Comparison of ENCODE assay signal across 28 mouse cellular contexts in genomic region chr11:86629941-86630340, GRCm38 (mm10). TPM values are rescaled to one million over a fixed set of nuclear protein-coding genes. Genes with fewer than 3 reads are reported as not detected.
DNase-seq lines count a peak whose midpoint lies in the region; ATAC-seq and TF ChIP-seq lines count a peak whose summit lies in the region.
"Had no signal": no experiment of that assay in that cellular context is flagged by ENCODE, and none has a peak within 500 bp of the region (broad histone marks: within the 10 kb centered on the region; RNA-seq: fewer than 3 reads in every experiment).

No protein-coding gene starts in this region.

- H3K27ac ChIP-seq in liver, embryonic 13.5 days: peak overlapping the region; percentile 18; the same call in 1 of the 2 replicates
- H3K27ac ChIP-seq in embryonic fibroblast, embryonic 13.5 days (ENCODE audit: insufficient read depth, low read length): peak overlapping the region; percentile 90
- no peak overlapping the region for H3K27ac ChIP-seq in left cerebral cortex, adult 2 months
- H3K27ac ChIP-seq: embryonic facial prominence, embryonic 13.5 days; gastrocnemius, adult 2 months; hindbrain, embryonic 12.5 days; liver, embryonic 14.5 days; lung, embryonic 15.5 days; midbrain, embryonic 12.5 days; neural tube, embryonic 13.5 days had no signal

- H3K27me3 ChIP-seq in liver, embryonic 13.5 days: no peaks in the 10 kb centered on the region
- H3K27me3 ChIP-seq: embryonic facial prominence, embryonic 13.5 days; hindbrain, embryonic 12.5 days; lung, embryonic 15.5 days; megakaryocyte, embryonic 14.5 days; midbrain, embryonic 12.5 days; neural tube, embryonic 13.5 days had no signal

- TF ChIP-seq CTCF in embryonic fibroblast, embryonic 13.5 days (IDR thresholded peaks at IDR 0.05; ENCODE audit: borderline replicate concordance, insufficient read depth, low read length): no peak
- no peak for TF ChIP-seq CTCF in left cerebral cortex, adult 2 months (IDR thresholded peaks at IDR 0.05)

- DNase-seq in liver, embryonic 13.5 days: no peak
- DNase-seq in liver: no peak
- peak; percentile 76 for DNase-seq in adrenal gland, adult 8-10 months
- DNase-seq in adrenal gland, postnatal 14 days: peak; percentile 69
- DNase-seq in yolk sac, embryonic 10.5 days (ENCODE audit: low spot score): no peak
- DNase-seq in left cerebral cortex, adult 2 months (ENCODE audit: extremely low spot score in 1 of 2, low spot score in 2 of 2): no peak
- DNase-seq: B cell, adult 2 months; cerebellum, adult 18-20 months; cerebellum, postnatal 10 days; gastrocnemius, adult 2 months; gastrocnemius, postnatal 36 days; kidney, adult 8-10 months; kidney, postnatal 10 days; layer of hippocampus, postnatal 36 days; lung, postnatal 36 days; right cerebral cortex, postnatal 4 days had no signal

- no peak overlapping the region for H3K9ac ChIP-seq in liver, embryonic 13.5 days
- H3K9ac ChIP-seq: embryonic facial prominence, embryonic 13.5 days; hindbrain, embryonic 12.5 days; liver, embryonic 14.5 days; lung, embryonic 15.5 days; midbrain, embryonic 12.5 days; neural tube, embryonic 13.5 days had no signal

- H3K4me1 ChIP-seq in liver, embryonic 13.5 days (replicated peaks): peaks cover 40% of the 10 kb centered on the region
- H3K4me1 ChIP-seq in embryonic fibroblast, embryonic 13.5 days (ENCODE audit: control insufficient read depth, insufficient read depth, low read length): peaks cover 3% of the 10 kb centered on the region
- H3K4me1 ChIP-seq: hindbrain, embryonic 12.5 days; lung, embryonic 15.5 days; midbrain, embryonic 12.5 days; neural tube, embryonic 13.5 days had no signal

- WGBS in liver, embryonic 13.5 days (ENCODE audit: insufficient replicate concordance): 84% methylated on average over 7 of the region's 7 CpGs

- no peak for ATAC-seq in liver, embryonic 13.5 days (ENCODE audit: low read depth)
- ATAC-seq: activated CD4-positive, CD25-positive, alpha-beta regulatory T cell, adult 4 months; forebrain, embryonic 16.5 days; intestine, embryonic 16.5 days had no signal

- H3K9me3 ChIP-seq in liver, embryonic 13.5 days (replicated peaks): no peaks in the 10 kb centered on the region
- H3K9me3 ChIP-seq: embryonic facial prominence, embryonic 13.5 days; hindbrain, embryonic 12.5 days; lung, embryonic 15.5 days; megakaryocyte, embryonic 14.5 days; midbrain, embryonic 12.5 days; neural tube, embryonic 13.5 days had no signal

- no peak for TF ChIP-seq POLR2A in embryonic fibroblast, embryonic 13.5 days (IDR thresholded peaks at IDR 0.05; ENCODE audit: low read depth, low read length)

- H3K4me2 ChIP-seq in liver, embryonic 13.5 days: no peak overlapping the region
- H3K4me2 ChIP-seq: embryonic facial prominence, embryonic 13.5 days; hindbrain, embryonic 12.5 days; lung, embryonic 15.5 days; midbrain, embryonic 12.5 days; neural tube, embryonic 13.5 days had no signal

- intact Hi-C loops in left cerebral cortex, adult 2 months (cut with DNase I): no loop called here

- no peak overlapping the region for H3K4me3 ChIP-seq in liver, embryonic 13.5 days (replicated peaks)
- H3K4me3 ChIP-seq in embryonic fibroblast, embryonic 13.5 days (ENCODE audit: insufficient read depth, low read length): no peak overlapping the region
- H3K4me3 ChIP-seq in left cerebral cortex, adult 2 months: no peak overlapping the region
- H3K4me3 ChIP-seq: embryonic facial prominence, embryonic 13.5 days; erythroblast, embryonic 14.5 days; gastrocnemius, adult 2 months; hindbrain, embryonic 12.5 days; lung, embryonic 15.5 days; megakaryocyte, embryonic 14.5 days; midbrain, embryonic 12.5 days; neural tube, embryonic 13.5 days had no signal

- H3K36me3 ChIP-seq in liver, embryonic 13.5 days: peaks cover 45% of the 10 kb centered on the region

RNA-seq across cellular contexts. Expression of gene Vmp1, which starts 53.7 kb away (rescaled TPM):
- 89.2 and 103 TPM in 2 replicates for polyA plus RNA-seq in liver, embryonic 13.5 days (2015; fragmentation: Nextera tagmentation; extraction: Ambion mirVana)
- 100 to 1,000 TPM in 3 of 4 experiments, 10 to 100 TPM in 1; 99.8 to 209 (median 138) TPM for total RNA-seq in adrenal gland, adult 8-10 months (2022)
- 118 and 119 TPM in 2 replicates for total RNA-seq in adrenal gland, postnatal 14 days (2021)
- 525 and 577 TPM in 2 replicates for polyA plus RNA-seq in embryonic fibroblast, embryonic 13.5 days (2011; ENCODE audit: insufficient read length, low read depth, missing spikeins)
- total RNA-seq in left cerebral cortex, adult 2 months (2021): 100 to 1,000 TPM; 144 to 167 TPM

RNA-seq across cellular contexts. Expression of gene Ptrh2, which starts 53.8 kb away (rescaled TPM):
- polyA plus RNA-seq in liver, embryonic 13.5 days (2015; fragmentation: Nextera tagmentation; extraction: Ambion mirVana): 23.0 and 23.3 TPM in 2 replicates
- 10 to 100 TPM; 15.7 to 17.9 (median 17.2) TPM for total RNA-seq in adrenal gland, adult 8-10 months (2022)
- 16.4 and 17.4 TPM in 2 replicates for total RNA-seq in adrenal gland, postnatal 14 days (2021)
- polyA plus RNA-seq in embryonic fibroblast, embryonic 13.5 days (2011; ENCODE audit: insufficient read length, low read depth, missing spikeins): 18.3 and 19.1 TPM in 2 replicates
- 1 to 10 TPM; 7.2 to 7.9 TPM for total RNA-seq in left cerebral cortex, adult 2 months (2021)

Comparison
In these comparisons a context has a peak if more than half of its experiments do, and no peak if none do; other contexts are left out.
1. DNase-seq: peak in adrenal gland, adult 8-10 months (single experiment) and adrenal gland, postnatal 14 days (single experiment); none in liver, embryonic 13.5 days (single experiment), liver (single experiment), yolk sac, embryonic 10.5 days (single experiment) and left cerebral cortex, adult 2 months (0 of 2).